Mouse (Mus musculus) left cerebral cortex, adult 6 months (tissue): Measurements from ENCODE around the gene Tatdn3. TPM values are rescaled to one million over a fixed set of nuclear protein-coding genes. Genes with fewer than 3 reads are reported as not detected.

Experiments used
- long read RNA-seq, 2 experiments: library from polyadenylated mRNA; unstranded; transcript quantifications; one replicate each; pipeline ENCODE4 v2.0.0; 2019 to 2020
- polyA plus RNA-seq: library from polyadenylated mRNA; unstranded; fragments of <200 nt; fragmentation: Nextera tagmentation; gene quantifications from 2 replicates; pipeline ENCODE4 v1.2.3, GENCODE M21; 2021

Gene Tatdn3
- polyA plus RNA-seq = 6.6 and 8.9 TPM in 2 replicates
- long read RNA-seq, experiment 1, transcript Tatdn3-208 (2 exons, 1,028 nt) = minor isoform, 9 of 37 reads
- long read RNA-seq, experiment 1, transcript Tatdn3-201 (10 exons, 1,196 nt) = major isoform, 11 of 37 reads
- long read RNA-seq, experiment 1, partial matches to known transcripts = 1 of 37 reads
- long read RNA-seq, experiment 1, other reads (novel, unspliced or antisense) = 9 of 37 reads
- long read RNA-seq, experiment 2, partial matches to known transcripts = 2 of 10 reads
- long read RNA-seq, experiment 2, other reads (novel, unspliced or antisense) = 1 of 10 reads

GRCm38 (mm10) chr1:191062781-191063485 is at the start of gene Tatdn3, which contains the start of gene Nsl1:
Gene Tatdn3, minus strand, starts transcription at chr1:191062932.
Gene Nsl1, plus strand, starts transcription at chr1:191063012.

GRCm38 (mm10) chr1:191097802-191098747 is 35.3 kb upstream of the Tatdn3 start, which contains the start of gene Batf3:
Gene Batf3, plus strand, starts transcription at chr1:191097847.

GRCm38 (mm10) chr1:191036554-191037334 is 26.0 kb downstream of the Tatdn3 start, which contains the start of gene Spata45:
Gene Spata45, plus strand, starts transcription at chr1:191036639.

GRCm38 (mm10) chr1:191026021-191026713 is 36.6 kb downstream of the Tatdn3 start, which contains the start of gene Flvcr1:
Gene Flvcr1, minus strand, starts transcription at chr1:191026158.

Other genes with a start within 250 kb of the Tatdn3 start
- gene Rps6kc1, start 151.2 kb downstream of the Tatdn3 start, polyA plus RNA-seq = 14.4 and 21.3 TPM in 2 replicates
- gene Angel2, start 137.8 kb downstream of the Tatdn3 start, polyA plus RNA-seq = 25.1 and 35.2 TPM in 2 replicates
- 0.68 and 0.82 TPM in 2 replicates for gene Vash2, start 83.6 kb downstream of the Tatdn3 start, polyA plus RNA-seq
- gene Flvcr1, start 36.8 kb downstream of the Tatdn3 start, polyA plus RNA-seq = 1.6 and 2.5 TPM in 2 replicates
- gene Spata45, start 26.3 kb downstream of the Tatdn3 start, polyA plus RNA-seq = not detected in 2 replicates
- gene Nsl1, start 80 bp upstream of the Tatdn3 start, polyA plus RNA-seq = 0.54 and 0.64 TPM in 2 replicates
- gene Batf3, start 34.9 kb upstream of the Tatdn3 start, polyA plus RNA-seq = 4.7 and 5.9 TPM in 2 replicates
- gene Fam71a, start 101.9 kb upstream of the Tatdn3 start, polyA plus RNA-seq = not detected in 2 replicates
- 0.72 and 0.83 TPM in 2 replicates for gene Atf3, start 155.1 kb upstream of the Tatdn3 start, polyA plus RNA-seq